Mouse (Mus musculus) heart, adult 9 months (tissue): ENCODE measurements around the gene Mycn.

Experiments
- DNase-seq, 2 experiments: peaks; one replicate each; pipeline ENCODE4 v3.0.0; 2022; ENCODE audit warnings: low spot score in 2 of 2

Gene Mycn

DNA sequence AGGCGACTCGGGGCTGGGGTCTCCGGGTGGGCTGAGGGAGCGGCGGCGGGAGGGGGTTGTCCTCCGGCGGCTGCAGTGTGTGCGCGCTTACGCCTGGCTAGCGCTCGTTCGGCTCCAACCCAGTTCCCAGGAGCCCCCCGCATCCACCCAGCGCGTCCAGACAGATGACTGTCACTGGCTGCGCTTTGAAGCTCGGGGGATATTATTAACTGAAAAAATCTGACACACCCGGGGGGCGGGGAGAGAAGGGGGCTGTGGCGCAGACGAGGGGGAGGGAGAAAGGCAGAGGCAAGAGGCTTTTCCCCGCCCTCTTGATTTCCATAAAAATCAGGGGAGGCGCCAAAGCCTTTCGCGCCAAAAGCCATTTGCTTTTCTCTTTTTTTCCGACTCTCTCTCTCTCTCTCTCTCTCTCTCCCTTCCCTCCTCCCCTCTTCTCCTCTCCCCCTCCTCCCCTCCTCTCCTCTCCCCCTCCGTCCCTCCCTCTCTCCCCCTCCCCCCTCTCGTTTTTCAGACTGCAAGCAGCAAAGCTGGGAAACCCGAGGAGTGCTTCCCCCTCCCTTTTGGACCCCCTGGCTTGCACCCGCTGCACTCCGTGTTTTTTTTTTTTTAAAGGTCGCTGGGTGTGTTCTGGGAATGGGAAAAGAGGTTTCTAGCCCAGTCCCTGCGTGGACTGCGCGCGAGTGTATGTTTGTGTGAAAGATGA, at the start of gene Mycn:
Mycn (minus strand) TSS at position 254 of the 703 bp plus-strand sequence.
- DNase-seq = peak; percentile 73 to 81

DNA sequence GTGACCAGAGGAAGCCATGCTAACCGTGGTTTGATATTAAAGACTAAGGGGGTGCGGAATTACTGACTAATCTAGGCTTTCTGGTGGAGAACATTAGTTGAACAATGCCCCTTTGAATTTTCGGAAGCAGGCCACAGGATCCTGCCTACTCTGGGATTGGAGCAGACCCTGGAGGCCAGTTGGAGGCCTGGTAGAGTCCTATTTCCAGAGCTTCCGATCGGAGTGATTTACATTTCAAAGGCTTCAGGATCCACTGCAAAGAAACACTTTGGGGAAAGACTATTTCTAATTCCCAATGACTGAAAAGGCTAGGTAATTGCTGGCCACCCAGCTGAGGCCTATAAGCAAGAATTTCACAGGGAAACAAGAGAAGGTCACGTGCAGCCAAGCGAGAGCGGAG, 45.7 kb upstream of the Mycn start:
- no peak for DNase-seq

DNA sequence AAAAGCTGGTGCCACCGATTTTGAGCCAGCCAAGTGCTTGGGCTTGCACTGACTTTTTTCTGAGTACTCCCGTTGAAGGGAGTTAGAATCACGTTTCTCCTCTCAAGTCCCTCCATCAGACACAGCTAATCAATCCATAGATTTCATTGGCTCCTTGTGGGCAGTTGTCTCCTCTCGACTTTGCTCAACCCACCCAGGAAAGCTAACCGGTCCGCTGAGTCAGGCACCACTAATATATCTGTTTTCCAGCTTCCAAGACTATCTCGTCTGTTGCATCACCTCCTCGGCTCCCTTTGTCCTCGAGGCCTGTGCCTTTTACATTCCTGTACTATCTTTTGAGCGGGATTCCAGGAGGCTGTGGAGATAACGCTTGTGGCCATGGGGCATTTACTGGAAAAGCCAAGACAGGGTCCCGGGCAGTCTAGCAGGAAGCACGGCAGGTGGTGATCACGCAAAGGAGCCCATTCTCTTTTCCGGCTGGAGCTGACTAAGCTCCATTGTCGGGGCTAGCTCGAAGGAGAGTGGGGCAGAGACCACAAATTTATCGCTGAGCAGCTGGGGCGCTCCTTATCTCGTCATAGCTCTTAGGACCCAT, 45.0 kb upstream of the Mycn start:
- no peak for DNase-seq

DNA sequence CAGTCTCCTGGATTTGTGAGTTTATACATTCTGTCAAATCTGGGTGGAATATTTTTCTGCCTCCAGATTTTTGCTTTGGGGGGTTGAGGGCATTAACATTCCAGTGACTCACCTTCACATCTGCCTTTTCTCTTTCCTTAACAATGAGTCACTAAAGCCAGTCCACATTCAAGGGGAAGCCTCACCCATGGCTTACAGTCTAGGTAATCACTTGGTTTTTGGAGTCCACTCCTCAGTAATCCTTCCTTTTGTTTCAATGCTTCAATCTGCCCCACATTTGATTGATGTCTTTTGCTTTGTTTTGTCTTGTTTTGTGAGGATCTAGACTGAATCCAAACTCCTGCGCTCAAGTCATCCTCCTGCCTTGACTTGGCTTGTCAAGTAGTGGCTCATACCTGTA, 41.3 kb upstream of the Mycn start:
- no peak for DNase-seq

DNA sequence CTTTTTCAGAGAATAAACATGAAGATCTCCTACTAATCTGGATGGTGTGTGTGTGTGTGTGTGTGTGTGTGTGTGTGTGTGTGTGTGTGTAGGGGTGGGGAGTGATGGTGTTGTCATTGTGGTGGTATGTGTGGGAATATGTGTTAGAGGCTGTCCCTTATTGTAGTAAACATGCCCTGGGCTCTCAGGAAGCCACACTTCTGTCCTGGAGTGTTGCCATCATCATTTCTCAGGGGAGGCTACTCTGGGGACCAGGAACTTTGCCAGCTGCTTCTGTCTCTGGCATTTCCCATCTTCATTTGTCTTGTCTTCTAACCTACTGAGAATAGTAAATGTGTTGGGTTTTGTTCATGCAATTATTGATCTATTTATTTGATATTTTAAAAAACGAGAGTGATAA, 33.7 kb upstream of the Mycn start:
- DNase-seq = no peak

DNA sequence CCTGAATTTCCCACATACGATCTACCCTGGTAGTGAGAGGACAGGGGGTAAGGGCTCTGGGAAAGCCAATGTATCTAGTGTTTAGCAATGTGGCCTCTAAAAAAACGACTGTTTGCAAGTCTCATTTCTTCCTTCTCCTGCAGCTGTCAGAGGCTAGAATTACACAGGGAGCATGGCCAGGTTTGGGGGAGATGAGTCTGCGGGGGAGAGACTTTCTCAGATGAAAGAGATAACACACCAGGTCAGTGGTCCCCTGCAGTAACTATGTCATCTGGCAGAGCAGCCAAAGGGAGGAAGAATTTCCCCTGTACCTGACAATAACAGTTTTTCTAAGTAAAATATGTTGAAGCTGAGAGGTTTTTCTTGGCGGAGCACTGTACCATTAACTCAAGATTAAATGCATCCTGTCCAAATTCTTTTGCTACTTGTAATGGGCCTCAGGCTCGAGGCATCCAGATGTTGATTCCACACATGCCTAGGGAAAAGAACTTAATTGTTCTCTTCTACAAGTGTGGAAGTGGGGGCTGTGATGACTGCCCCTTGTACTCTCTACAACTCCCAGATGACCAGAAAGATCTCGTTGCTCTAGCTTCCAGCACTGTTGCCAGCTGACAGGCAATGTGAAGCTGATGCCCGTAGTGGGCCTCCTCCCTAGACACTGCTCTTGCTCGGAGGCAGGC, 31.2 kb upstream of the Mycn start:
- peak; percentile 42 to 53 for DNase-seq

DNA sequence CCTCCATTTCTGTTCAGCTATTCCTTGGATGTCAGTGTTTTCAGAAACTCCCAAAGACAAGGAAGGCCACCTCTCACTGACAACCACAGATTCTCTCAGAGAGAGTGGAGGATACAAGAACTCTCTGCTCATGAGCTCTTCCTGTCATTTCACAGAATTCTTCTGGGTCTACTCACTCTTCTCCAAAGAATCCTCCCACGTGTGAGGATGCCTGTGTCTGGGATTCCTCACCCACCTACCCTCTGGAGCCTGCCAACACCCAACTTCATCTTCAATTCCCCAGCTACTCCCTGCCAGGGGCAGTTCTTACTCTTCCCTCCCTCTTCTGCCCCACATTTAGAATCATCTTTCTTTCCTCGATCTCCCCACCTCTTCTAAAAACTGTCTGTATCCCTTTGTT, 26.2 kb upstream of the Mycn start:
- no peak for DNase-seq

DNA sequence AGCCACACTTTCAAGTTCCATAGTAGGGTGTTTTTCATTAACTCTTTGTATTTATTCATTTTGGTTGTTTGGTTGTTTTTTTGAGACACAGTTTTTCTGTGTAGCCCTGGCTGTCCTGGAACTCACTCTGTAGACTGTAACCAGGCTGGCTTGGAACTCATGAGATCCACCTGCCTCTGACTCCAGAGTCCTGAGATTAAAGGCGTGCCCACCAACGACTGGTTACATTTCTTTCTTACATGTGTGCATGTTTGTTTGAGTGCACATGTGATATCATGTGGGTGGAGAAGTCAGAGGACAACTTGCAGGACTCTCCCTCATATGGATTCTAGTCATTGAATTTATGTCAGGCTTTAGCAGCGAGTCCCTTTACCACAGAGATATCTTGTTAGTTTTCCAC, 23.1 kb upstream of the Mycn start:
- no peak for DNase-seq

DNA sequence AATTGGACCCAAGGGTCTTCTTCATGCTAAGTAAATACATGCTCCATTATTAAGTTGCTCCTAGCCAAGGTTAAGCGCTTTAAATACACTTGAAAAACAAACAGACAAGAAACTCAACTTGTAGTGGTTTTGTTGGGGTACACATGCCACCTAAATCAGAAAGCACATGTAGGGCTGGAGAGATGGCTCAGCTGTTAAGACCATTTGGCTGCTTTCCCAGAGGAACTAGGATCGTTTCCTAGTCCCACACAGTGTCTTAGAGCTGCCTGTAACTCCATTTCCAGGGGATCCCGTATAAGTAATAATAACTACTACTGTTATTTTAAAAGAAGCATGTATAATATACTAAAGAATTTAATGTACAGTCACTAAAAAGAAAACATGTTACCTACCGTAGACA, 5.9 kb upstream of the Mycn start:
- DNase-seq = peak in 1 of 2 experiments; percentile 40

DNA sequence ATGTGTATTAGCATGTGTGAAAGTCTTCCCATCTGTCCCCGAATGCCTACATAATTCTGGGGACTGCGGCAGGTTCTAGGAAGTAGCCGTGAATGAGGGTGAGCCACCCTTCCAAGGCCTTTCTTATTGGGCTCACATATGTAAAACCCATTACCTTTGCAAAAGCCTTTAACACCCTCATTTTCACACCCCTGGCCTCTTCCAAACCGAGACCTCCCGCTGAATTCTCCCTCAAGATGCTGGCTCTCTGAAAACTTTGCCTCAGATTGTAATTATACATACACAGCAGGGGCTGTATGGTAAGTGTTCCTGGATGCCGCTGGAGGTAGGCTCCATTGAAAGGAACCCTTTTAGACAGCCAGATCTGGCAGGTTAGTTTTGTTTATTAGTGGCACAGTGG, 1.6 kb upstream of the Mycn start:
- no peak for DNase-seq

DNA sequence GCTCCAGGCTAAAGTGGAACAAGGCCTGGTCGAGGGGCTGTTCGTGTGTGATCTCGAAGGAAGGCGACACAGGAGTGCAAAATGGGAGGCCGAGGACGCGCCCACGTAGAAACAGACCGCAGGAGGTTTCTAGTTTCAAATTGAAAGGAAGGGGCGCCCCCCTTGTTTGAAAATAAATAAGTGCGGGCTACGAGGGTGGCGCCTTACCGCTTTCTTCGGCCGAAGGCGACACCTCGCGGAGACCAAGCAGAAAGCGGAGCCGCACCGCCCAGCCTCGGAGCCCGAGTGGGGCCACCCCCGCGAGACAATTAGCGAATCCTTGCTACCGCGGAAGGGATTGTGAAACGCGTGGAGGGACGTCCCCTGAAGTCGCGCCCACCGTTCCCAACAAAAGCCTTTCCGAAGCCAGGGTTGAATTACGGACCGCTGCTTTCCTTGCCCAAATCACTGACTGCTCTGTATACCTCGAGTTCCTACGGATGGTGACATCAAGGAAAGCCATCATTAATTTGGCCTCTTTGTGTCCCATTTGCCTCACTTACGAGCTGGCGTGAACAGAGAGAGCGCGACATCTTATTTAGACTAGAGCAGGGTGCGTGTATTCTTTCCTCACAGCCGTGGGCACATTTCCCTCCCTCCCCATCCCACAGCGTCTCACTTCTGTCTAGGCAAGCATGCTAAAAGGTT, 793 bp upstream of the Mycn start:
- DNase-seq = peak; percentile 79 to 87

DNA sequence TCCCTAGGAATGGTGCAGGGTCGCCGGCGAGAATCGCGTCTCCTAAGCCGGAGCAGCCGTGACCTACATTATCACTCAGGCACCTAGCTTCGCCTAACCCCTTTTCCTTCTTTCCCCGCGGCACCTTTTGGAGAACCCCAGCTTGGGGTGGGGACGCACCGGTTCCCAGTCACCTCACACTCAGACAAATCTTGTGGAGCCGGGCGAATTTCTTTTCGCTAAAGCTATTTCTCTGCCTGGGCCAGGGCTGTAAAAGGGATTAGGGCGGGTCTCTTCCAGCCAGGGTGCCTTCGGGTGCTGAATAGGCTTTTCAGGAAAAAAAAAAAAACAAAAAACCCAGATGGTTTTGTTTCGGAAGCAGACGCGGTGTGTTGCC, 597 bp downstream of the Mycn start:
- DNase-seq = peak in 1 of 2 experiments; percentile 17

DNA sequence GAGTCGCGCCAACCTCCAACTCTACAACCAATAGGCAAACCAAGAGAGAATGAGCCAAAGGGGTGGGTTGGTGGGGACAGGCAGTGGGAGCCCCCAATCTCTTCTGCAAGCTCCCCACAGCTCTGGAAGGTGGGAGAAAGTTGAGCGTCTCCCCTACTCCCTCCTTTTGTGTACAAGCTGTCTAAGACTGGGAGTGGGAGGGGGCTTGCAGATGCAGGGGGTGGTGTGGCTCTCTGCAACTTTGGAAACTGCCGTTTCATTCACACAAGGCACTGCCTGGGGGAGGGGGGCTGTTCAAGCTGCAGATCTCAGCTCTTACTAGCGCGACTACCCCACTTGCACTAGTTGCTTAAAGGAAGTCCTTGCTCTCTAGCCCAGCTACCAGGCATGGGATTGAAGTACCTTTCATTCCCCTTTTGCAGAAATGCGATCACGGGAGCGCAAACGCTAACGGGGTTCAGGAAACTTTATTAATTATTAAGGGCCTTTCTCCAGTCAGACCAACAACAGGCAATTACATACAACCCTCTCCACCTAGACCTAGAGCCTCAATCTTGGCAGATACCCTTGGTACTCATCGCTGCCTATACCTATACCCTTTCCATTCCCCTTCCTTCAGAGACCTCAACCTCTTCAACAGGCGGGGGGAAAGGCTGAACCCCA, 1.1 kb downstream of the Mycn start:
- peak in 1 of 2 experiments; percentile 9 for DNase-seq

DNA sequence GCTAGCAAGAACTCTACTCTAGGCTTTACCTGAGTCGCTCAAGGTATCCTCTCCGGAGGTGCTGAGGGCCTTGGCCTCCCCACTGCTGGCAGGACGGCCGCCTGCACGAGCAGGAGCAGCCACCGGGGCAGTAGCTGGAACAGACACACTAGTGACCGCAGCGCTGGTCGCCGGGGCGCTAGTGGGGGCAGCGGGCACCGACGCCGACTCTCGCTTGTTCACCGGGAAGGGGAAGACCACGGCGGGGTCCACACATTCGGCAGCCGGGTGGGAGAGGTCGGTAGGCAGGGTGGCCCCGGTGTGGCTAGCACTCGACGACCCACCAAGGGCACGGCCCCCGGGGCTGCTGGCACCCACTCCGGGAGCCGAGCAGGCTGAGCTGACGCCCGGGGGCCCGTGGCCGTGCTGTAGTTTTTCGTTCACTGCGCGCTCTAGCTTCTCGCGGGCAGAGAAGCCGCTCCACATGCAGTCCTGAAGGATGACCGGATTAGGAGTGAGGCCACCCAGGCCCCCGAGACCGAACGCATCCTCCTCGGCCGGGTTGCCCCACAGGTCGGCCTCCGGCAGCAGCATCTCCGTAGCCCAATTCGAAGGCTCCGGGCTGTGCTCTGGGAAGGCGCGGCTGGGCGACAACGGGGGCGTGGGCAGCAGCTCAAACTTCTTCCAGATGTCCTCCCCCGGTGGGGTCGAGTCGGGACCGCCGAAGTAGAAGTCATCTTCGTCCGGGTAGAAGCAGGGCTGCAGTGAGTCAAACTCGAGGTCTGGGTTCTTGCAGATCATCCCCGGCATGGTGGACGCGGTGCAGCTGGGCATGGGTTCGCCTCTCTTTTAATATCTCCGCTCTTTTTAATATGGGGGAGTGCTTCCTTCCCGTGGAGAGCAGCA, 1.9 kb downstream of the Mycn start:
- peak; percentile 1 to 12 for DNase-seq

DNA sequence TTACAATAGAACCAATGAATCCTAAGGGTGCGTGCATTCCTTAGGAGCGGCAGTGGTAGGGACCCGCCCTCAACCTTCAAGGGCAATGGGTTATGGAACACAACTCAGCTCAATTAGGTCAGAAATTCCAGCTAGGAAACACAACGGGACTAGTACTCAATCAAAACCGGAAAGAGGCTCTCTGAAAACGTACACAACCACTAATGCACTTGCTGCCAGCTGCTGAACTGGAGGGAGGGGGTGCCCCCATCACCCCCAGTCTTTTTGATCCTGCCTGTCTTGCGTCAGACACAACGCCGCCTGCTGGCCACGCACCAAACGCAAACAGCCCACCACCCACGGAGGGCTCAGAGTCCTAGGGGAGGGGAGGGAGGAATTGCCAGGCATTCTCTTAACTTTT, 2.9 kb downstream of the Mycn start:
- peak; percentile 29 to 45 for DNase-seq

DNA sequence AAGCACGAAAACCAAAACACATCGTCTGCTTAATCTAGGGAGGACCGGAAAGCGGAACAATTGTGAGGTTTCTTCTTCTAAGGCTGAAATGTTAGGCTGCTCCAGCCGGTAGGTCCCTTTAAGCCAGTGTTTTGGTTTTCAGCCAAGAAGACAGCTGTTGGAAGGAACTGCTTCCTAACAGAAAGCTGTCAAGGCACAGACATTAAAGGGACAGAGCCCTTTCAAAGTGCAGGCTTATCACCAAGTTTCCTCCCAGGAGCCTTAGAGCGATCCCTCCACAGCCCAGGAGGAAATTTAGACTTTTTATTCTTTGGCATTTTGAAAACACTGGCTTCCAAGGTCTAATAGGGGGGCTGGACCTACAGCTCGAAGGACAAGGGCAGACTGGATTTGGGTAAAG, 3.4 kb downstream of the Mycn start:
- DNase-seq = peak; percentile 87

DNA sequence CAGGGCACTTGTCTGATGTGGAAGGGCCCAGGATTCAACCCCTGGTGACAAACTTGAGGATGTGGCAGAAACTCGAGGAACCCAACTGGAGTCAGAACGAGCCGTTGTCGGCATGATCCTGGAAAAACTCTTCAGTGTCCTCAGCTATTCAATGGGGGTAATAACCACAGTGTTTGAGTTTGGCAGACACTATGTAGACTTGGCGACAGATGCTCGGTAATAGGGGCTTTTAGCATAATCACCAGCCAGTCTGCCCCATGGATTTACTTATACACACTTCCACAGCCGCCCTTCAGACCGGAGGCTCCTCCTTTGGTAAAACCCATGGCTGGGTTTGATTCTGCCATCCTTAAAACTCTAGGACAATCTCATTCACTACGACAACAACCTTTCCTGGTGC, 4.0 kb downstream of the Mycn start:
- DNase-seq = no peak

DNA sequence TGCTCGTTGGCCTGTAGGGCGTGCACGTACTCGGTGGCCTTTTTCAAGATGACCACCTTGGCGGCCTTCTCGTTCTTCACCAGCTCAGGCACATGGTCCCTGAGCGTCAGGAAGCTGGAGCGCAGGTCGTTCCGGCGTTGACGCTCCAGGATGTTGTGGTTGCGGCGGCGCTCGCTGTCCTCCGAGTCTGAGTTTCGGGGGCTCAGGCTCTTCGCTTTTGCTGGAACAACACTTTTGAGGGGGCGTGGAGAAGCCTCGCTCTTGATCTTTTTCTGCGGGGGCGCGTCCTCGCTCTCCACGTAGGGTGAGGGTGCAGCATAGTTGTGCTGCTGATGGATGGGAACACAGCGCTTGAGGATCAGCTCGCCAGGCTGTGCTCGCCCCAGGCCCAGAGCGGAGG, 4.6 kb downstream of the Mycn start:
- DNase-seq = no peak

DNA sequence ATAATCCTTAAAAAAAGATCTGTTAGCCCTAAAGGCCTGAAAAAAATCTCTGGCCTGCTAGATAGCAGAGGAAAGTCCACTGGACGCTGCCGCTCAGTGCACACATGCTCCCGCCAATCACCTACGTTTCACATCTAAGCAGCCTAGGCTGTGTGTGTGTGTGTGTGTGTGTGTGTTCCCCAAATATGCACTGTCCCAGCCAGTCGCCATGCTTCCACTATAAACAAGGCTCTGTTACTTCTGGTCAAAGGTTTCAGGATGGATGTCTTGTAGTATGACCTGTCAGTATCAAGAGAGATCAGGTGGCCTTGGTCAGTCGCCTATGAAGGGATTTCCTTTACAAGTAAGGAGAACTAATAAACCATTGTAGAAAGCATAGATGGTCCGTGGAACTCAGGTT, 9.5 kb downstream of the Mycn start:
- DNase-seq = no peak

DNA sequence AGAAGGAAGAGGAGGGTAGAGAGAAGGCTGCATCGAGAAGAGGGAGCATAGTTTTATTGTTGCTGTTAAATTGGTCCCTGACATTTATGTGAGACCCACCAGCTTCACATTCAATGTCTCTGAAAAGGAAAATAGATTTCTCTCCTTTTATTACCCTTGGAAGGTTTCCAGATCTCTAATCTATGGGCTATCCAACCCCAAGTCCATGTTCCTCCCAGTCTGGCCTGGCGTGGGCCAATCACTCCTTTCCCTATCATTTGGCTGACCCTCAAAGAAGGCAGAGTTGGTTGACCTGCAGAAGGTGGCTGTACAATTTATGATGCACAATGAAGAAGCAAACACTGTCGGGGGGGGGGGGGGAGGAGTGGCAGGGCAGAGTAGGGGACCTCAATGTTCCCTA, 13.5 kb downstream of the Mycn start:
- DNase-seq = no peak

DNA sequence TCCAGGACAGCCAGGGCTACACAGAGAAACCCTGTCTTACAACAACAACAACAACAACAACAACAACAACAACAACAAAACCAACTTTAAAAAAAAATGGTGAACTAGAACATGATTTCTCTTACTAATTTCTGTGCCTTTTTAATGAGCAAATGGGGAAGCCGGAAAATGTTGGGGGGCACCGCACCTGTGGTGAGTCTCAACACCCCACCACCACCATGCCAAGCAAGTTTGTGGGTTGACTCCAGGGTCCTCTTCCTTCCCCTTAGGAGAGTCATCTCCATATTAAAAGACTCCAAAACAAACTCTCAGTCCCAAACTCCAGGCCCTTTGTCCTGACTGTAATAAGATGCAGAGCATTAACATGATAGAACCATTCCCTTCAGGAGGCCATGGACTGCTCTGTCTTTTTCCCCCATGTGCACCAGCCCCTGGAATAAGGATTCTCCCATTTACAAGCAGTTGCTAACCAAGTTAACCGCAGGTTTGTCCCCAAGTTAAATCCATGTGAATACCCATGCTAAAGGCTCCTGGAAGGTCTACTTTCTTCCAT, 14.7 kb downstream of the Mycn start:
- DNase-seq = no peak
